Mouse (Mus musculus): Measurements from ENCODE around the gene Mef2c. TPM values are rescaled to one million over a fixed set of nuclear protein-coding genes. Genes with fewer than 3 reads are reported as not detected.
A peak's percentile ranks its signal among the peaks of the same experiment; 100 is the strongest.

The Mef2c gene
- total RNA-seq, 2 experiments from 2014 or later = 620 to 698 TPM

DNA sequence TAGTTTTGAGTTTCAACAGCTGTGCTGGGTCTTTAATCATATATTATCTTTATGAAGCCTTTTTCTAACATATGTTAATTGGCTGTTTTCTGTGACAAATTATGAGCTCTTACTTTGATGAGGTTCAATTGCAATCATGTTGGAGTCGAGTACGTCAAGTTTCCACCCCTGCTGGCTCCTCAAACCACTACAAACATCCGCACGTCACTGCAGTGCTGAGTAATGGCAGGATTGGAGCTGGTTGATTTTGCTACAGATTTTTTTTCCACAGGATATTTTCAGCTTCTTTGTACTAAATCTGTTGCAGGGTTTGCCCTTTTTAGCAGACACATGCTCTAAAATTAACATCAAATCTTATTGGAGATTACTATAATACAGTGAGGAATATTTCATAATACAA lies 62.3 kb downstream of the Mef2c start:
- intact Hi-C loops (cut with DNase I) = no loop called here

DNA sequence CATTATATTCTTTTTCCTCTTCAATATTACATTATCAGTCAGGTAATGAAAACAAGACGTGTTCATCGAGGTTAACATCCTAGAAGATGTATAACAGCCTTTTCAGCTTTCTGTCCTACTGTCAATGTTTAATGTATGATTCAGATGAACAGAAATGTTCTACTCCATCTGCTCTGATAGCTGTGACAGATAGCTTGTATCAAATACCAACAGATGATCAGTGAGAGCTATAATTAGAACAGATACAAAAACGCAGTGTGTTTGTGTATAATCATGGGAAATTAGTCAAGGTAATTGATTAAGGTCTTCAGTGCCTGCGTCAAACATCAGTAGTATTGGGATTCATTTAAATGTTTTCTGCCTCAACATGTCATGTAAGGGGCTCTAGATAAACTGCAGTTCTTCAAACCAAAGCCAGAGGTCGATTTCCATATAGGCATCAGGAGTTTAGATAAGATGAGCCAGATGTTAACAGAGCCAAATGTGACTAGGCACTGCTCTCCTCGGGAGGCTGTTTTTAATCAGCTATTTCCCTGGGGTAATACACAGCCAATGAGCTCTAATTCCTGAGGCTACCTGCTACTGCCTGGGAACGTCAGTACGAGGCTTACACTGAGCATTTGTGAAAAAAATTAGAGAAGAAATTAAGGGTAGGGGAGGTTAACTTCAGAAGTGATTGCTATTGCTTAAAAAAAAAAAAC lies 63.1 kb downstream of the Mef2c start:
- intact Hi-C loops (cut with DNase I) = no loop called here
- DNase-seq (ENCODE audit: low spot score in 2 of 2) = no peak

More for the DNA sequence above, 62.3 kb downstream of the Mef2c start:
- no peak for DNase-seq (ENCODE audit: low spot score in 2 of 2)

DNA sequence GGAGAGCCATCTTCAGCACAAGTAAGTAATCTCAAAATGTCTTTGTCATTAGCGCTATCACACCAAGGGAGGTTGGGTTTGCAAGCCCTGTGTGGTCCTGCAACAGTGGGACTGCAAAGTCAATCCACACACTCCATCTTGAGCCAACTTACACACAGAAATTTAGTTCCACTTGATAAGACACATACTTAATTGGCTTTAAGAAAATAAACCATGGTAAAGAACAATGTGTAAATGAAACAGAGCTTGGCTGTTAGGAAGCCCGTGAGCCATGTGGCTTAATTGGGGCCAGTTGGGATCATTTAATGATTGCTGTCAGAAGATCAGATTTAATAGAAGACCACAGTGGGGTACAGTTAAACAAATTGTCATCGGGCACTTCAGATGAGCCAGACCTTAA lies 63.8 kb downstream of the Mef2c start:
- intact Hi-C loops (cut with DNase I) = no loop called here

DNA sequence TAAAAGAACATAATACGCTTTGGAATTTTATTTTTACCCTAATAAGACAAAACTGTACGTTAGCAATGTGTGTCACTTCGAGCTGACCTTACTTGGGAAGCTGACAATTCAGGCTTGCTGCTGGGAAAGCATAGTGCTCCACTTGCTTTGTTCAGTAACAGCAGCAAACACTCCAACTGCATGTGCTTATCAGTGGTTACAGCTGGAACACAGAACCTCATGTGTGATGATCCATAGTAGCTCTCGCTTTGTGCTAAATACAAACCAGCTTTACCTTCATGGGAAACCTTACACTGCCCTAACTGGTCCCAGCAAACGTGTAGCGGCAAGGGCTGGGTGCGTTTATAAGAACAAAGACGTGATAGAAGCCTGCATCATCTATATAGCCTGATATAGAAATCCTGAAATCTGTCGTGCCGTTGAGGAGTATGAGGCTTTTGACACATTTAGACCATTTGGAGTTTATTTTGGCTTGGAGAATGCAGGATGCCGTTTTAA lies 65.0 kb downstream of the Mef2c start:
- intact Hi-C loops (cut with DNase I) = no loop called here

More for the DNA sequence above, 63.8 kb downstream of the Mef2c start:
- no peak for DNase-seq (ENCODE audit: low spot score in 2 of 2)

DNA sequence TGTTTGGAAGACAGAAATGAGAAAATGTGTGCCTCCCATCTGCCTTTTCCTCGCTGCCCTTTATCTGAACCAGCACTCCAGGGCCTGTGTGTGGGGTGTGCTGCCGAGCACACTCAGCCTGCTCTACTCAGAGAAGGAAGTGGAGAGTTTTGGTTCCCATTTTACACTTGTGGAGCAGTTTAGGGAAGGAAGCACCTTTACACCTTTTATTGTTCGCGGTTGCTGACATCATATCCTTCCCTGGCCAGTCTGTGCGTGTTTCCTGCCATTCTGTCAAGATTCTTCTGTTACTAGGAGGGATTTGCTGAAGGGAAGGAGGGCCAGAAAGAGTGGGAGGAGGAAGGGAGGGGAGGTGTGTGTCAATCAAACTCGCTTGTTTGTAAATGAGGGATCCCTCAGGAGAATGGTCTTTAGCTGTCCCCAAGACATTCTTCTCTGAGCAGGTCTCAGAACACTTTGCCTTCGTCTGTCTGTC lies 68.2 kb downstream of the Mef2c start:
- peak in 1 of 2 experiments; percentile 27 for DNase-seq (ENCODE audit: low spot score in 2 of 2)
- intact Hi-C loops (cut with DNase I) = loop anchor here (5.0 kb wide), 1 partner anchor 40 kb away; no protein-coding TSS in a partner anchor

More for the DNA sequence above, 65.0 kb downstream of the Mef2c start:
- no peak for DNase-seq (ENCODE audit: low spot score in 2 of 2)

DNA sequence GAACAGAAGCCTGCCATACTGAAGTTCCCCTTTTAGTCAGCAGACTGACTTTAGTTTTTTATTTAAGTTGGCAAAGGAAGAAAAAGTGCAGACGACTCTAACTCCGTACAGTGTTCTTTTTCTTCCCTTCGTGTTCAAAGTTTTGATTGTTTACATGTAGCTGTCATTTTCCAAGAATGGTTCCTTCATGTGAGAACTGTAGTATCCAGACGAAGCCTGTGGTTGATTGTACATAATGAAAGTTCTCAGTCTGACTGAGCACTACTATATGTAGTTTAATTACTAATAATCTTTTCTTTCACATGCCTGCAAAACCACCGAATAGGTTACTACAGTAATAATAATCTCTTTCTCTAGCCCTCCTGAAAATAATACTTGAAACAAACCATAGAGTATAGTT lies 68.6 kb downstream of the Mef2c start:
- no peak for DNase-seq (ENCODE audit: low spot score in 2 of 2)
- intact Hi-C loops (cut with DNase I) = loop anchor here (5.0 kb wide), 1 partner anchor 40 kb away; no protein-coding TSS in a partner anchor

DNA sequence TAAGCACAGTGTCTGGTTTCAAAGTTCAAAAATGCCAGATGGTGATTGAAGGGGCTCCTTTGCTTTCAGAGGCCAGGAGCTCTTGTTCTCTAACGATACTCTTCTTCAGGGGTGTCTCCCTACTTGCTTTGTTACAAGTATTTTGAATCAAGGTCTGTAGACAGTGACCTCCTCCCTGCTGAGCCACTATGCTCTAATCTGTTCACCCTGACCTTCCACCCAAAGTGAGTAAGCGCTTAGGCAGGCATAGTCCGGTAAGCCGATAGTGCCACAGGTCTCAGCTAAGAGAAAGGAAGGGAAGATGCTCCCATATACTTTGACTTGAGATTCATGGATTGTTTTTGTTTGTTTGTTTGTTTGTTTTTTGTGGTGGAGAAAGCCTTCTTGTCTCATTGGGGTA lies 69.5 kb downstream of the Mef2c start:
- no peak for DNase-seq (ENCODE audit: low spot score in 2 of 2)
- intact Hi-C loops (cut with DNase I) = loop anchor here (5.0 kb wide), 1 partner anchor 41 kb away; no protein-coding TSS in a partner anchor

DNA sequence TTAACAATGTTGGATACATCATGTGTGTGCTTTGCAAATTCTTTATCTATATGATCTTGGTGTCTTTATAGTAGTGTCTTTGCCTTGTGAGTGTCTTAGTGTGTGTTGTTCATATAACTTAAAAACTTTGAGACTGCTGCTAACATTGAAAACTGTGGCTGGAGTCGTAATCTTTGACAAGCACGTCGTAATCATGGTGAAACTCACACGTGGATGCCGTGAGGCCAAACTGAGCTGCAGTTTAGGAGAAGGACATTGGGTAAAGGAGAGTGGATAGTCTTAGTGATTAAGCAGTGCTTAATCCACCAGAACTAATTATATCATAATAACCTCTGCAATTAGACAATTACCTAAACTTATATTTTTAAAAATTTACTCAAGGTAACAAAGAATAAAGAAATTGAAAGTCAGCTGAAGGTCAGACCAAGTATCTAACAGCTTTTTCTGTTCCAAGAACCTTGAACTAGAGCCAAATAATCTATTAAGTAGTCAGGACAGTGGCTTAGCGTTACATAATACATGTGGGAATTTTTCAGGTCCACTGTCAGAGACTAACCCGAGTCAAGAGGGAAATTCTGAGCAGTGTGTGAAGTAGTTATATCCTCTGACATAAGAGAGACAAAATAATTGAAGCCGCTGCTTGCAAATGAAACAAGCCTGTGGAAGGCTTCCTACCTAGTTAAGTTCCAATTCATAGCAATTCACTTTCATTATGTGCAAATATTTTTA lies 70.2 kb downstream of the Mef2c start:
- no peak for DNase-seq (ENCODE audit: low spot score in 2 of 2)
- intact Hi-C loops (cut with DNase I) = loop anchor here (5.0 kb wide), 1 partner anchor 42 kb away; no protein-coding TSS in a partner anchor

DNA sequence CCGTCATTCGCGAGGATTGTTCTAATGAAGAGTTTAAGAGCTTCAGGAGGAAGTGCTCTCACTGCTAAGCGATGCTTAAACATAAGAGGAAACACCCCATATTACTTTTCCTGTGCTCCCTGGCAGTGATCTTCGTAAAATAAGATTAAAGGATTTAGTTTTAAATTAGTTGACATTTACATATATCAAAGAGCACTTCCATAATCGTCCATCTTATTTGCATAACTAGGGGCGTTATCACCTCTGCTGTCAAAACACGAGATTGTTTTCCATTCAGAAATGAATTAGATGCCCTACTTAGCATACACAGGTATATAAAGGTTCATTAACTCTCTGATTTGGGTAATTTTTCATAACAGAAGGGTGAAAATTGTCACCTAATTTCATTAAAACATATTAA lies 71.0 kb downstream of the Mef2c start:
- no peak for DNase-seq (ENCODE audit: low spot score in 2 of 2)
- intact Hi-C loops (cut with DNase I) = loop anchor here (5.0 kb wide), 1 partner anchor 43 kb away; no protein-coding TSS in a partner anchor

DNA sequence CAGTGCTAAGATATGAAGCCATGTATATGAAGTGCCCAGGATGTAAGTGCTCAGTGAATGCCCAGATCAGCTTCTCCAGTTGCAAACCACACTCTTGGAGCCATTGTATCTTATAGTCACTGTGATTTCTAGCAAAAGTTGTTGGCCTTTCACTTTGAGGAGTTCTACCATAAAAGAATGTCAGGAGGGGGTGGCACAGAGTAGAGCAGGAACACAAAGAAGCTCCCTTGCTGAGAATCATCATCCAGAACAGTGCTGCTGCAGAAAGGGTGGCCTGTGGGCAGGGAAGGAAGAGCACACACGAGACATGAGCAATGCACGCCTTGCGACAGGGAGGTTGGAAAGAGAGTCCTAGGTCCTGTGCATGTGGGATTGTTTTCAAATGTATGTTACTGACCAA lies 75.6 kb downstream of the Mef2c start:
- DNase-seq (ENCODE audit: low spot score in 2 of 2) = no peak
- intact Hi-C loops (cut with DNase I) = no loop called here

DNA sequence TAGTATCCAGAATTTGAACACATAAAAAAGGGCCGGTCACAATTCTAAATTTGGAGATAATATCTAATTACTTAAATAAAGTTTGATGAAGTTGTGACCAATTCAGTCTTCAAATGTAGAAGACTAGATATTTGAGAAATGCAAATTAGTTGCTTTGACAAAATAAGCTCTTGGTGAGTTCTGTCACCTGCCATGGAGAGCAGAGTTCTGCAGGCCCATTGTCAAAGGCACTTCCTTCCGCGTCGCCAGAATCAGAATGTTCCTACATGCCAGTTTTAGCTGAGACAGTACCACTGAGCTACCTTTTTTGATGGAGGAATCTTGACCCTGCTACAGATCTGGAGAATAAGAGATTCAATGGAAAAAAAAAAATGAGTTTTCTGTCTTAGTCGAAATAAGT lies 77.0 kb downstream of the Mef2c start:
- no peak for DNase-seq (ENCODE audit: low spot score in 2 of 2)
- intact Hi-C loops (cut with DNase I) = no loop called here

DNA sequence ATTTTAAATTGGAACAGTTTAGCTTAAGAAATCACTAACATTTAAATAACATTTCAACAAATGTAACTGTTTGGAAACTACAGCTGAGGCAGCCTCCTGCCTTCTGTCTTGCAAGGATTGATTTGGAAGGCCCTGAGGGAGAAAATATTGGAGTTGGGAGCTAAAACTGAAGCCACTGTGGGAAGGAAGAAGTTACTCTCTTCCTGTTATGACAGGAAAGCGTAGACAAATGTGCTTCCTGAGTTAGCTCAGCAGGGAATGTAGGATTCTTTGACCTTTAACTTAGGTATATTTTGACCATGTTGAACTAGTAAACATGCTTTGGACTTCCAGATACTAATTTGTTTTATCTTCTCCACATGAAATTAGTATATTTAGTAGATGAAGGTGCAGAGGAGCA lies 78.7 kb downstream of the Mef2c start:
- intact Hi-C loops (cut with DNase I) = no loop called here
- no peak for DNase-seq (ENCODE audit: low spot score in 2 of 2)

DNA sequence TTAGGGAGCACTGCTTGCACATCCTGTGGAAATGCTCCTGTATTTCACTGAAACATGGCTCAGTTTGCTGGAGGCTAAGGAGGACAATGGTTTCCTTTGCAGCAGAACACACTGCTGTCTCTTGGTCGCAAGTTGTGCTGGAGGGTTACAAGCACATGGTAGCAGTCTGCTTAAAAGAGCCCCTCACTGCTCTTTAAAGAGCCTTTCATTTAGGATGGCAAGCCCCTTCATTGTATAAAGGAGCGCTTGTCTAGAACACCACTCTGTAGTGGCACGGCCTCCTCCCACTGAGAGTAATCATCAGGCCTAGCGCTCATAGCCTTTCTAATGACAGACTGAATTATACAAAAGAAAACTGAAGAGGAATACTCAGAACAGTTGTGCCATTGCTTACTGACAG lies 80.0 kb downstream of the Mef2c start:
- intact Hi-C loops (cut with DNase I) = no loop called here
- no peak for DNase-seq (ENCODE audit: low spot score in 2 of 2)

DNA sequence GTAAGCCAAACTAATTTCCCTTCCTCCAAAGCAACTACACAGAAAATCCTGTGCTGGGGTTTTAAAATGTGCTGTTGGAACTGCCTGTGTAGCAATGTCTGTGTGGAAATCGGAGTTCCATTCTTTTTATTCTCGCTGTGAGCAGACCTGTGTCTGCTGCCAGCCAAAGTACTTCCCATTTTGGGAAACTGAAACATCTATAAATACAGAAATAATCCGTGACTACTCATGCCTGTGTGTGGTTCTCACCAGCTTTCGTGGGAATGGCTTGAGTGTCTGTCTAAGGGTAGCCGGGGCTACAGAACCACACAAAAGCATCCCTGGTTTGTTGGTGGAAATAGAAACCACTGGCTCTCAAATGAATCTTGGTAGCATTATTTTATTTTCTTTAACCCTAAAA lies 81.5 kb downstream of the Mef2c start:
- DNase-seq (ENCODE audit: low spot score in 2 of 2) = no peak
- intact Hi-C loops (cut with DNase I) = no loop called here

DNA sequence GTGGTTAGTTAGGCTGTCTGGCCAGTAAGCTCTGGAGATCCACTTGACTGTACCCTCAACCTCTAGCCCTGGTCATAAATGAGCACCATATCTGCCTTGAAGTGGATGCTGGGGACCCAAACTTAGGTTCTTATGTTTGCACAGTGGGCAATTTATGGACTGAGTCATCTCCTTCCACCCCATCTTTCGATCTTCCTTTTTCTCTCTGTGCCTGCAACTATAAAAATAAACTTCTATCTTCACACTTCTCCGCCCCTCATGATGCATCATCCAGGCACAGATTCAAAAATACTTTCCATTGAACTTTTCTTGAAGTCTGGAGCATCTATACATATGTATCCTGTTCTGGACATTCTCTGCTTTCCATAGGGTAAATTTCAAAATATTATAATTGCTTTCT lies 84.4 kb downstream of the Mef2c start:
- DNase-seq (ENCODE audit: low spot score in 2 of 2) = no peak
- intact Hi-C loops (cut with DNase I) = no loop called here

DNA sequence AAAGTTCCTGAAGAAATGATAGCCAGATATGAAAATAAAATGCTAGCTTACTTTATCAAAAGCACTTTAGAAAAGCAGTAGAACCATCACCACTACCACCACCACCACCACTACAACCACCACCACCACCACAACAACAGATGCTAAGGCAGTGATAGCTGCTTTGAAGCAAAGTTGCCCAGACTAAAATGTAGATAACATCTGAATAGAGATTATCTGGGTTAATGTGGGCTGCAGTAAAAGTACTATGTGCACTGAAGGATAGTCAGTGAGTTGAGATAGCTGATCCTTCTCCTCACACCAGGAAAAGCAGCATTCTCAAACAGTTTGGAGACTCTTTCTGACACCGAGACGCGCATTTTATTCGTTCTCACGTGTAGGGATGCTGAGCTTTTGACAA lies 87.1 kb downstream of the Mef2c start:
- no peak for DNase-seq (ENCODE audit: low spot score in 2 of 2)
- intact Hi-C loops (cut with DNase I) = no loop called here

DNA sequence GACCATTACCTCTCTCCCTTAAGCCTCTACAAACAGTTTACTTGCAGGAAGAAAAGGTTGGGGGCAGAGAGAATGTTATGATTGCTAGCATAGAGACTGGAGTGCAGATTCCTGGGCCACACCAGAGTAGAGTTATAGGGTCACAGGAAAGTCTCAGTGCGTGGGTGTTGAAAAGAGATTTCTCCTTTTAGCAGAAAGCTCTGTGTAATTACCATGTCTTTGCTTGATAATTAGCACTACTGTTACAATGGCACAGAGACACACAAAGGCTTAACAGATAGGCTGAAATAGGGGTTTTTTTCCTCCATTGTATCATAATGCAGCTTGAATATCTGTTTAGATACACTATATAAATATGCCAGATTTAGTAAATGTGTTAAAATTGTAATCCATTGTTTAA lies 91.6 kb downstream of the Mef2c start:
- intact Hi-C loops (cut with DNase I) = no loop called here
- DNase-seq (ENCODE audit: low spot score in 2 of 2) = no peak

DNA sequence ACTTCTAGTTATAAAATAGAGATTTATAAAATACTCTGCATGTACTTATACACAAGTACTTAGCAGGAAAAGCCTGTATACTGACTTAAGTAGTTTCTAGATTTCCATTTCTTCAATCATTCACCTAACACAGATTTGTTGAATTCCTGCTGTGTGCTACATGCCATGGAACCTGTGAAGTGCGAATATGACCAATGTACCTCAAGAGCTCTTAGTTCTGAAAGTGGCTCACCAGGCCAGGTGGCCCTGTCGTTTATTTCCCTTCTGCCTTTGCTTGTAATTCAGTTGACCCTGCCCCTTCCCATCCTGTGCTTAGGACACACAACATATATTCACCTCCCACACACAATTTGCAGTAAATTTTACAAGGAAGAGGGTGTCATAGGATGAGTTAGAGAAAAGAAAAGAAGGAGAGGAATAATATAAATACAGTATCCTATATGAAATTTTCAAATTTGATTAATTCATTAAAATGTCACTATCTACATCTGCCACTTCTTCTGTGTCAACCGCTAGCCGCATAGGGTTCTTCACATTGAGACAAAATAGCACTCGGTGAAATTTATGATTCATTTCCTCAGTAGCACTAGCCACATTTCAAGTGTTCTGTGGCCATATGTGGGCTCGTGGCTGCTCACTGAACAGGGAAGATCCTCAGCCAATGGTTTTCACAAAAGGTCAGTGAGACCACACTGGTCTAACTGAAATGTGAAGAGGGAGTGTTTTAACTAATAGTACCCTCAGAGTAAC lies 93.3 kb downstream of the Mef2c start:
- DNase-seq (ENCODE audit: low spot score in 2 of 2) = no peak
- intact Hi-C loops (cut with DNase I) = no loop called here

DNA sequence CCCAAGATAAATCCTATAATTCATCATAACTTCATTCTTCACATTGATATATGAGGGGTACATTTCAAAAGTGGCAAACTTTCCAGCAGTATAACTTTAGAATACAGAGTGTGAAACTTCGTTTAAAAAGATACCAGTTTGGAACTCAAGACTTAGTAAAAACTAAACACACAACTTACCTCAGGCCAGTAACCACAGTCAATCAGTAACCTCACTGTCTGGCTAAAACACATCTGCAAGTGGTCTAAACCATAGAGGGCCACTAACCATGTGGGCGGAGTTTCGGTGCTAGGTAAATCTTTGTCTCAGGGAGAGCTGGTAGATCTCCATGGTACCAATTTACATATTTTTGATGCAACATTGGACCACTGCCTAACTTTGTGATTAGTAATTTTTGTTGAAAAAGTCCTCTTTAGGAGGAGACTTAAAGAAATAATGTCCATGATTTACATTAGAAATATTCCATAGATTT lies 93.9 kb downstream of the Mef2c start:
- intact Hi-C loops (cut with DNase I) = no loop called here
- no peak for DNase-seq (ENCODE audit: low spot score in 2 of 2)

DNA sequence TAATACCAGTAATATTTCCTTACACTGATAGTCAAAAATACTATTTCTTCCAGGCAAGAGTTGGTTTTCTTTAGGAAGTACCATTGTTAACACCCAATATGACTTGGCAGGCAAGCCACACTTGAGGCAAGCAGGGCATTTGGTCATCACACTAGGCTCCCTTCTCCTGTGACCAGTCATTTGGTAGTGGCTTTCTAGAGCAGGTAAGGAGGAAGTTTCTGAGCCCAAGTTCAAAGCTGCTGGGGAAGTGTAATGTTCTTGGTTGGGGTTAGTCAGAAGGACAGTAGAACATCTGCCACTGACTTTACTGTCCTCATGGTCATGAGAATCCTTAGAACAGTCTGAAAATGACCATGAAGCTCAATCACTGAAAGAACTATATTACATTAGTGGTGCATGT lies 96.5 kb downstream of the Mef2c start:
- DNase-seq (ENCODE audit: low spot score in 2 of 2) = no peak
- intact Hi-C loops (cut with DNase I) = no loop called here
